Mouse (Mus musculus): Measurements from ENCODE around the gene Vcp.

DNA sequence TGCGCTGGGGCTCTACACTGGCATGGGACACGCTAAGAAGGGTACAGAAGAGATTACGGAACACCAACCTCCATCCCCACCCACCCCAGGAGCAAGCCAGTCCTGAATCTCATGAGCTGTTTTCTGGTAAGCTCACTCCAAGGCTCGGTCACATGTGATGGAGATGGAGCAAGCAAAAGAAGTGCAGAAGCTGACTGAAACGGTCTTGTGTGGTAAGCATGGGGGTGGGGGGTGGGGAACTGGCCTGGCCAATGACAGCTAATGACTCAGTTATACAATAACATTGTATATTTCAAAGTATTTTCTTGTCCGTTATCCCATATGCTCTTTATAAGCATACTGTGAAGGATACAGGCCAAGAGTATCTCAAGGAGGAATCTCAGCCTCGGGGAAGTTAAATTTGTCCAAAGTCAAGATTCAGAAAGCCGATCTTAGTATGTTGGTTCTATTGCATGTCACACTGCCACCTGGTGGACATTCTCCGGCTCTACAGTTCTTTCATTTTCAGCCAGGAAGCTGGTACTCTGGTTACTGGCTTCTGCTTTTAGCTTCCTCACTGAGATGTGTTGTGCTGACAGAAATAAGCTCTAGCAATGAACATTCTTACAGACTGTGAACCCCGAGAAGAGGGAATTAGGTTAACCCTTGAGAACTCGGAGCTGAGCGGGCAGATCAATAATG is 35.1 kb downstream of the Vcp start:
- TF ChIP-seq CTCF (IDR thresholded peaks at IDR 0.05; ENCODE audit: insufficient read depth, low read length) (peak; percentile 45; the same call in 1 of the 2 replicates), POLR2A (IDR thresholded peaks at IDR 0.05; ENCODE audit: borderline replicate concordance, extremely low read depth, low read depth, low read length) (no peak)

Measured in lung, adult 2 months (tissue).